Mouse (Mus musculus) kidney, embryonic 15.5 days (tissue): ENCODE results near the gene Kif17. TPM values are rescaled to one million over a fixed set of nuclear protein-coding genes. Genes with fewer than 3 reads are reported as not detected.
A peak's percentile ranks its signal among the peaks of the same experiment; 100 is the strongest.

Source experiments
- ATAC-seq: fragments of 200-750 bp; cut with Nextera tagmentation; replicated peaks from 2 replicates; pipeline ENCODE4 v1.8.0; 2017; ENCODE audit warnings: moderate TSS enrichment; ENCODE audit not compliant: low FRiP score
- H3K27ac ChIP-seq: fragments of 300-500 bp; sonication (generic); 2 replicates; pipeline ENCODE4 v1.5.1; 2015; ENCODE audit warnings: mild to moderate bottlenecking, inconsistent platforms
- H3K27me3 ChIP-seq: fragments of 300-500 bp; sonication (generic); 2 replicates; pipeline ENCODE4 v1.6.1; 2015; ENCODE audit warnings: inconsistent platforms
- H3K36me3 ChIP-seq: fragments of 300-500 bp; sonication (generic); 2 replicates; pipeline ENCODE4 v1.6.1; 2015; ENCODE audit warnings: inconsistent platforms
- H3K4me1 ChIP-seq: fragments of 300-500 bp; sonication (generic); 2 replicates; pipeline ENCODE4 v1.6.1; 2015; ENCODE audit warnings: inconsistent platforms
- H3K4me2 ChIP-seq: fragments of 300-500 bp; sonication (generic); 2 replicates; pipeline ENCODE4 v1.6.1; 2015; ENCODE audit warnings: moderate library complexity, mild to moderate bottlenecking, inconsistent platforms
- H3K4me3 ChIP-seq: fragments of 300-500 bp; sonication (generic); replicated peaks from 2 replicates; pipeline ENCODE4 v1.5.1; 2015; ENCODE audit warnings: mild to moderate bottlenecking, inconsistent platforms
- H3K9ac ChIP-seq: fragments of 300-500 bp; sonication (generic); 2 replicates; pipeline ENCODE4 v1.6.1; 2015; ENCODE audit warnings: mild to moderate bottlenecking, inconsistent platforms
- H3K9me3 ChIP-seq: fragments of 300-500 bp; sonication (generic); replicated peaks from 2 replicates; pipeline ENCODE4 v1.6.1; 2016; ENCODE audit warnings: inconsistent platforms
- WGBS: fragments of 180-500 bp; shearing (Covaris S2); methylation state at CpG from one replicate; pipeline ENCODE4 v1.1.7; 2015; ENCODE audit warnings: mixed read lengths; 5-methylcytosine and 5-hydroxymethylcytosine counted together
- polyA plus RNA-seq: library from polyadenylated mRNA; unstranded; fragments of >200 nt; fragmentation: Nextera tagmentation; extraction: Ambion mirVana; gene quantifications from 2 replicates; pipeline ENCODE4 v1.2.1, GENCODE M21; 2015

Kif17 gene
- polyA plus RNA-seq, 1 experiment from 2014 or later, result 2.0 TPM

DNA sequence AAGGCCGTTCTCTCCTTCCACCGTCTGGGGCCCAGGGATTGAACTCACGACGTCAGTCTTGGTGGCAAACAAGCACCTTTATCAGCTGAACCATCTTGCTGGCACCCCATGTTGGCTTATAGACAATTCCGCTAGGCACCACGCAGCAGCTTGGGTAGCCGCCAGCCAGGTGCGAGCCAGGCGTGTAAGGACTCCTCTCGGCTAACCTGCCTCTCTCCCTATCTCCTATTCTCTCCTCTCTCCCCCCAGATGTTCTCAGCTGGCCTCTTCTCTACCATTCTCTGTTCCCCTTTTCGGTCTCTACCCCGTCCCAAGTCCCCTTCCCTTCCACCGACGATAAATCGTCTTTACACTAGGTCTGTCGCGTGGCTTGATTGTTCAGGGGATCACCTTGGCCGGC is 53.5 kb downstream of the Kif17 start:
- H3K4me2 ChIP-seq, result peak overlapping the region; percentile 89
- H3K27ac ChIP-seq, result peak overlapping the region; percentile 81
- no peaks in the 10 kb centered on the region for H3K27me3 ChIP-seq
- 12% methylated on average over 18 of the region's 18 CpGs for WGBS
- peak overlapping the region; percentile 99 for H3K4me3 ChIP-seq
- peaks cover 24% of the 10 kb centered on the region for H3K36me3 ChIP-seq
- peaks cover 34% of the 10 kb centered on the region for H3K4me1 ChIP-seq
- peak overlapping the region; percentile 78 for H3K9ac ChIP-seq
- no peak for ATAC-seq
- H3K9me3 ChIP-seq, result no peaks in the 10 kb centered on the region

GRCm38 (mm10) chr4:138304340-138305104 is 54.3 kb downstream of the Kif17 start, which contains the start of gene Ddost:
Gene Ddost, plus strand, starts transcription at chr4:138304730.
- H3K27ac ChIP-seq, result peak within 1 kb of the TSS; percentile 84
- peak within 1 kb of the TSS; percentile 99 for H3K4me3 ChIP-seq
- H3K27me3 ChIP-seq, result no peaks in the 10 kb centered on the region
- H3K4me2 ChIP-seq, result peak within 1 kb of the TSS; percentile 89
- H3K4me1 ChIP-seq, result peaks cover 34% of the 10 kb centered on the region
- 0% methylated on average over 63 of the region's 64 CpGs for WGBS
- peak within 1 kb of the TSS; percentile 98 for H3K9ac ChIP-seq
- peaks cover 32% of the 10 kb centered on the region for H3K36me3 ChIP-seq
- H3K9me3 ChIP-seq, result no peaks in the 10 kb centered on the region
- ATAC-seq, result peak; percentile 99

GRCm38 (mm10) chr4:138307025-138307424 is 56.8 kb downstream of the Kif17 start:
- Histone ChIP-seq H3K27ac (no peak overlapping the region), H3K4me2 (no peak overlapping the region), H3K27me3 (no peaks in the 10 kb centered on the region), H3K4me1 (peaks cover 34% of the 10 kb centered on the region), H3K9me3 (no peaks in the 10 kb centered on the region), H3K4me3 (no peak overlapping the region), H3K36me3 (peaks cover 55% of the 10 kb centered on the region), H3K9ac (no peak overlapping the region)
- 98% methylated on average over 3 of the region's 3 CpGs for WGBS
- no peak for ATAC-seq

DNA sequence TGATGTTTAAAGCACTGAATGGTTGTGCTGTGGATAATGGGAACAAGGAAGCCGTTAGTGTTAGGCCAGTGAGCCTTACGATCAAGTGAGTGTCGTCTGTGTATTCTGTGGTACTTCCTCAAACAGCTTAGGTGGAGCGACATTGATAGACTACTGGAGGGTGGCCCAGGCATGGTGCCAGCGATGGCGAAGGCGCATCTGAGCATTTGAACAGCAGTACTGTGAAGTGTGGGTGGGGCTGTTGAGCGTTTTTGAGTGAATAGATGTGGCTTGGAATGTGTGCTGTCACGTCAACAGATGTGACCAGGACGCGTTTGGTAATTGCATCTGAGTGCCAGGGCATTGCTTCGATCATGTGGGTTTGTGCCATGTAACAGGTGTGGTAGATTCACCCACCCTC is 57.5 kb downstream of the Kif17 start:
- no peak for ATAC-seq
- H3K36me3 ChIP-seq, result peaks cover 62% of the 10 kb centered on the region
- no peak overlapping the region for H3K4me2 ChIP-seq
- 93% methylated on average over 12 of the region's 12 CpGs for WGBS
- no peaks in the 10 kb centered on the region for H3K9me3 ChIP-seq
- H3K27me3 ChIP-seq, result no peaks in the 10 kb centered on the region
- H3K4me1 ChIP-seq, result peaks cover 34% of the 10 kb centered on the region
- no peak overlapping the region for H3K27ac ChIP-seq
- H3K4me3 ChIP-seq, result no peak overlapping the region
- H3K9ac ChIP-seq, result no peak overlapping the region

DNA sequence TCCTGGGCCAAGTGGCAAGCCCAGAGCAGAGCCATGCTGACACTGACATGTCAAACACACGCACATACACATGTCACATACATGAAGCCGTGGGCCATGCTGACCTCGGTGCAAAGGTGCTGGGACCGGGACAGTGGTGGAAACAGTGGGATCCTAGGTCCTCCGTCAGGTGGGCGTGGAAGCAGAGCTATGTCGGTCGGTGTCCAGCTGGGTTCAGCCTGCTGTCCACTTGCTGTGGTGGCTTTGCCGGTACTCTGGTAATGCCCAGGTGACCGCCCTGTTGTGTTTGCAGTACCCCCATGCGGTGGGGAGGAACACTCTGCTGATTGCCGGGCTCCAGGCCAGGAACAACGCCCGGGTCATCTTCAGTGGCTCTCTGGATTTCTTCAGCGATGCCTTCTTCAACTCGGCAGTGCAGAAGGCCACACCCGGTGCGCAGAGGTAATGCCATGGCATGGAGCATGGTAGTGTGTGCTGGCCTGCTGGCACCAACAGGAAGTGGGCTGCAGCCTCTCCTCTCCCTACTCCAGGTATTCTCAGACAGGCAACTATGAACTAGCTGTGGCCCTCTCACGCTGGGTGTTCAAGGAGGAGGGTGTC is 60.2 kb downstream of the Kif17 start:
- Histone ChIP-seq H3K4me1 (peaks cover 16% of the 10 kb centered on the region), H3K9ac (no peak overlapping the region), H3K4me2 (no peak overlapping the region), H3K36me3 (peaks cover 89% of the 10 kb centered on the region), H3K9me3 (no peaks in the 10 kb centered on the region), H3K27me3 (no peaks in the 10 kb centered on the region), H3K4me3 (no peak overlapping the region), H3K27ac (no peak overlapping the region)
- 94% methylated on average over 19 of the region's 19 CpGs for WGBS
- no peak for ATAC-seq

GRCm38 (mm10) chr4:138311595-138311994 is 61.4 kb downstream of the Kif17 start:
- Histone ChIP-seq H3K27ac (no peak overlapping the region), H3K9ac (no peak overlapping the region), H3K4me3 (no peak overlapping the region), H3K4me1 (peaks cover 8% of the 10 kb centered on the region; the same call in 1 of the 2 replicates), H3K4me2 (no peak overlapping the region), H3K27me3 (no peaks in the 10 kb centered on the region), H3K36me3 (peaks cover 91% of the 10 kb centered on the region), H3K9me3 (no peaks in the 10 kb centered on the region)
- peak; percentile 44; the same call in 1 of the 2 replicates for ATAC-seq
- WGBS, result 62% methylated on average over 8 of the region's 8 CpGs

DNA sequence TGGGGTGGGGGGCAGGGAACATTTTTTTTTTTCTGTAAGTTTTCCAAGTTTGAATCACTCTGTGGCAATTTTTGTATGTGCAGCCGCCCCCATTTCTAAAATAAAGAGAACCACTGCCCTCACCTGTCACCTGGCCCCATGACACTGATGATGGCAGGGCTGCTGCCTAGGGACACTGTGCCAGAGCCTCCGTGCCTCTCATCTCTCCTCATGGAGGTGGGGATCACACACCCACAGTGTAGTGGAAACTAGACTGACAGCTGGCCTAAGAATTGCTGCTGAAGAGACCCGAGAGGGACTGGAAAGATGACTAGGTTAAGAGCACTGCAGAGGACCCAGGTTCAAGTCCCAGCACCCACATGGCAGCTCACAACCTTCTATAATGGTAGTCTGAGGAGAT is 61.9 kb downstream of the Kif17 start:
- H3K4me3 ChIP-seq, result no peak overlapping the region
- no peak overlapping the region for H3K27ac ChIP-seq
- no peak for ATAC-seq
- H3K9me3 ChIP-seq, result no peaks in the 10 kb centered on the region
- 98% methylated on average over 3 of the region's 3 CpGs for WGBS
- peaks cover 91% of the 10 kb centered on the region for H3K36me3 ChIP-seq
- H3K9ac ChIP-seq, result no peak overlapping the region
- H3K4me2 ChIP-seq, result no peak overlapping the region
- H3K4me1 ChIP-seq, result peaks cover 5% of the 10 kb centered on the region; the same call in 1 of the 2 replicates
- H3K27me3 ChIP-seq, result no peaks in the 10 kb centered on the region

DNA sequence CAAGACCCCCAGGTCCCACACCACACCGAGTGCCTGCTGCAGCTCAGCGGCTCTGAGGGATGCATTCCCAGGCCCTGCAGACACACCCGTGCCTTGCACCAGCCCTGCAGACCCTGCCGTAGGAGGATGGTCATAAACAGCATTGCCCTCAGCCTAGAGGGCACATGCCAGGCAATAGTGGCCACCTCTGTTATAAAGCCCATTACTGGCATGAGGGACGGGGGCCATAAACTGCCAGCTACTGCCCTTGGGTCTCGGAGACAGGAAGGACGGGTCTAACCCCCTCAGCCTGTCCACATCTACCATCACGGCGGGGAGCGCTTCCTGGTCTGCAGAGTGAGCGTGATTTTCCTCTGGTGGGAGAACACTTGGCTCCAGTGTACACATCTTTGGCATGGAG is 62.8 kb downstream of the Kif17 start:
- H3K36me3 ChIP-seq, result peaks cover 90% of the 10 kb centered on the region
- no peak overlapping the region for H3K4me3 ChIP-seq
- H3K27ac ChIP-seq, result no peak overlapping the region
- no peaks in the 10 kb centered on the region for H3K27me3 ChIP-seq
- no peaks in the 10 kb centered on the region for H3K4me1 ChIP-seq
- H3K4me2 ChIP-seq, result no peak overlapping the region
- H3K9me3 ChIP-seq, result no peaks in the 10 kb centered on the region
- ATAC-seq, result no peak
- no peak overlapping the region for H3K9ac ChIP-seq
- 78% methylated on average over 11 of the region's 11 CpGs for WGBS

GRCm38 (mm10) chr4:138313795-138314194 is 63.6 kb downstream of the Kif17 start:
- ATAC-seq, result no peak
- H3K9ac ChIP-seq, result no peak overlapping the region
- H3K4me3 ChIP-seq, result no peak overlapping the region
- WGBS, result 93% methylated on average over 4 of the region's 4 CpGs
- H3K36me3 ChIP-seq, result peaks cover 83% of the 10 kb centered on the region
- no peak overlapping the region for H3K4me2 ChIP-seq
- no peaks in the 10 kb centered on the region for H3K4me1 ChIP-seq
- H3K27ac ChIP-seq, result no peak overlapping the region
- no peaks in the 10 kb centered on the region for H3K9me3 ChIP-seq
- no peaks in the 10 kb centered on the region for H3K27me3 ChIP-seq

GRCm38 (mm10) chr4:138315781-138316180 is 65.5 kb downstream of the Kif17 start:
- Histone ChIP-seq H3K9ac (no peak overlapping the region), H3K27me3 (no peaks in the 10 kb centered on the region), H3K4me1 (no peaks in the 10 kb centered on the region), H3K27ac (no peak overlapping the region), H3K4me2 (no peak overlapping the region), H3K9me3 (no peaks in the 10 kb centered on the region), H3K4me3 (no peak overlapping the region), H3K36me3 (peaks cover 64% of the 10 kb centered on the region)
- ATAC-seq, result no peak
- WGBS, result 79% methylated on average over 9 of the region's 9 CpGs

GRCm38 (mm10) chr4:138316369-138316768 is 66.1 kb downstream of the Kif17 start:
- H3K4me3 ChIP-seq, result no peak overlapping the region
- no peak overlapping the region for H3K27ac ChIP-seq
- H3K27me3 ChIP-seq, result no peaks in the 10 kb centered on the region
- no peak for ATAC-seq
- no peak overlapping the region for H3K4me2 ChIP-seq
- 95% methylated on average over 6 of the region's 6 CpGs for WGBS
- H3K4me1 ChIP-seq, result no peaks in the 10 kb centered on the region
- H3K36me3 ChIP-seq, result peaks cover 59% of the 10 kb centered on the region
- H3K9ac ChIP-seq, result no peak overlapping the region
- H3K9me3 ChIP-seq, result no peaks in the 10 kb centered on the region

GRCm38 (mm10) chr4:138318509-138319266 is 68.5 kb downstream of the Kif17 start:
- no peaks in the 10 kb centered on the region for H3K27me3 ChIP-seq
- no peak overlapping the region for H3K4me3 ChIP-seq
- H3K9me3 ChIP-seq, result no peaks in the 10 kb centered on the region
- no peak overlapping the region for H3K27ac ChIP-seq
- peaks cover 35% of the 10 kb centered on the region for H3K36me3 ChIP-seq
- H3K9ac ChIP-seq, result no peak overlapping the region
- ATAC-seq, result 0 out of 2 replicates have a peak, but pooled peaks have one; percentile 37
- no peak overlapping the region for H3K4me2 ChIP-seq
- H3K4me1 ChIP-seq, result no peaks in the 10 kb centered on the region
- WGBS, result 55% methylated on average over 6 of the region's 6 CpGs
